Mouse (Mus musculus) liver, adult 2 months (tissue): ENCODE results near the gene Cux1. TPM values are rescaled to one million over a fixed set of nuclear protein-coding genes. Genes with fewer than 3 reads are reported as not detected.

Experiments
- DNase-seq: peaks from one replicate; pipeline ENCODE4 v3.0.0-alpha.2; 2011; ENCODE audit warnings: low read depth, low spot score; ENCODE audit errors: extremely low read depth
- H3K27ac ChIP-seq: fragments of 200-500 bp; replicated peaks from 2 replicates; pipeline ENCODE4 v1.5.1; 2012; ENCODE audit warnings: low read depth, mild to moderate bottlenecking, control low read depth, inconsistent platforms, low read length; ENCODE audit not compliant: insufficient read depth
- H3K27me3 ChIP-seq: fragments of 200-500 bp; 2 replicates; pipeline ENCODE4 v1.6.1; 2012; ENCODE audit warnings: mild to moderate bottlenecking, moderate library complexity, low read length, inconsistent platforms; ENCODE audit not compliant: control insufficient read depth, insufficient read depth
- H3K36me3 ChIP-seq: fragments of 200-500 bp; 2 replicates; pipeline ENCODE4 v1.6.1; 2012; ENCODE audit warnings: low read length, inconsistent platforms; ENCODE audit not compliant: control insufficient read depth, insufficient read depth
- H3K4me1 ChIP-seq: fragments of 200-500 bp; 2 replicates; pipeline ENCODE4 v1.6.1; 2011; ENCODE audit warnings: low read length; ENCODE audit not compliant: control insufficient read depth, insufficient read depth
- H3K4me3 ChIP-seq: fragments of 200-500 bp; 2 replicates; pipeline ENCODE4 v1.5.1; 2011; ENCODE audit warnings: low read depth, mild to moderate bottlenecking, control low read depth, low read length, moderate library complexity; ENCODE audit not compliant: insufficient read depth
- H3K79me2 ChIP-seq: fragments of 200-500 bp; 2 replicates; pipeline ENCODE4 v1.6.1; 2012; ENCODE audit warnings: inconsistent platforms, mild to moderate bottlenecking, low read length, moderate library complexity; ENCODE audit not compliant: control insufficient read depth, insufficient read depth
- H3K9ac ChIP-seq: fragments of 200-500 bp; 2 replicates; pipeline ENCODE4 v1.6.1; 2012; ENCODE audit warnings: low read depth, mild to moderate bottlenecking, control low read depth, inconsistent platforms, low read length
- CTCF ChIP-seq: fragments of 200-500 bp; IDR thresholded peaks from 2 replicates; pipeline ENCODE4 v1.5.1; 2011; ENCODE audit warnings: low read depth, low read length, control low read depth
- POLR2A ChIP-seq: fragments of 200-500 bp; IDR thresholded peaks from 2 replicates; pipeline ENCODE4 v1.6.1; 2011; ENCODE audit warnings: low read length, control low read depth; ENCODE audit not compliant: insufficient read depth; ENCODE audit errors: extremely low read depth
- WGBS: fragments of 180-500 bp; shearing (Covaris S2); methylation state at CpG from one replicate; pipeline ENCODE4 v1.1.7; 2018; 5-methylcytosine and 5-hydroxymethylcytosine counted together
- polyA plus RNA-seq: library from polyadenylated mRNA; depleted of rRNA; stranded (reverse); fragments of >200 nt; gene quantifications from 2 replicates; pipeline ENCODE4 v1.2.3, GENCODE M21; 2012
- total RNA-seq: library from RNA; depleted of rRNA; stranded (reverse); fragments of >200 nt; gene quantifications from 2 replicates; pipeline ENCODE4 v1.2.3, GENCODE M21; 2014

The Cux1 gene
- total and polyA plus RNA-seq, 2 experiments: 11.6 to 12.6 TPM

- TF ChIP-seq POLR2A (no peak), CTCF (no peak)
- DNase-seq: peak; percentile 23
- Histone ChIP-seq H3K9ac (no peak overlapping the region), H3K79me2 (no peaks in the 10 kb centered on the region; the same call in 1 of the 2 replicates), H3K4me1 (no peaks in the 10 kb centered on the region), H3K27ac (no peak overlapping the region), H3K4me3 (no peak overlapping the region), H3K27me3 (no peaks in the 10 kb centered on the region), H3K36me3 (no peaks in the 10 kb centered on the region)
- WGBS: 64% methylated on average over 13 of the region's 13 CpGs
Measured at GRCm38 (mm10) chr5:136427772-136428497, 139.4 kb downstream of the Cux1 start.

DNA sequence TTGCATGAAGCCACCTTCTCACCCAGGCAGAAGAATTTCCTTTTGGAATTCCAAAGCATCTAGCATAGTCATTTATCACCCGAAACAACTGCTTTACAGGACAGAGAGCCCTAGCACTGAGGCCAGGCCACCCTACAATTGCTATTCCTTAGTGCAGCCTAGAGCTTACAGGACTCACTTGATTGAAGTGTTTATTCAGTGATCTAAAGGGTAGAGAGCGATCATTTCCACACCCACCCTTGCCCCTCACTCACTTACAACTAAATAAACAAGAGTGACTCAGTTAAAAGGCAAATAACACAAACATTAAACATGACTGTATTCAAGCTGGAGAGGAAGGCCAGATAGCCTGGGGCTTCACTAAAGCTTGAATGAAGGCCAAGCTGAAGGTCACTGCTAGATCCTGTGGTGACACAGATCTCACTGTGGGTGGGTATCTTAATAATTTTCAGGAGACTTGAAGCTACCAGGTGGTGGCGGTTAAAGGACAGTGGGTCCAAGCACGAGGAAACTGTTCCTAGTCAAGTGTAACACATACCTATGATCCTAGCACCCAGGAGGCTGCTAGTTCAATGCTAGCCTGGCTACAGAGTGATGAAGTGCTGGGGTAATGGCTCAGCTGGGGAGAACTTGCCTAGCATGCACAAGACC, 140.0 kb downstream of the Cux1 start:
- no peaks in the 10 kb centered on the region for H3K4me1 ChIP-seq
- H3K27ac ChIP-seq: no peak overlapping the region
- TF ChIP-seq CTCF: no peak
- no peak for TF ChIP-seq POLR2A
- H3K79me2 ChIP-seq: no peaks in the 10 kb centered on the region; the same call in 1 of the 2 replicates
- DNase-seq: no peak
- WGBS: 91% methylated on average over 4 of the region's 4 CpGs
- H3K36me3 ChIP-seq: no peaks in the 10 kb centered on the region
- H3K4me3 ChIP-seq: no peak overlapping the region
- no peaks in the 10 kb centered on the region for H3K27me3 ChIP-seq
- no peak overlapping the region for H3K9ac ChIP-seq

- Histone ChIP-seq H3K4me3 (no peak overlapping the region), H3K27ac (no peak overlapping the region), H3K9ac (no peak overlapping the region), H3K27me3 (no peaks in the 10 kb centered on the region), H3K79me2 (no peaks in the 10 kb centered on the region; the same call in 1 of the 2 replicates), H3K4me1 (no peaks in the 10 kb centered on the region), H3K36me3 (no peaks in the 10 kb centered on the region)
- WGBS: 93% methylated on average over 2 of the region's 2 CpGs
- TF ChIP-seq POLR2A (no peak), CTCF (no peak)
- DNase-seq: no peak
Measured at GRCm38 (mm10) chr5:136422948-136423347, 144.3 kb downstream of the Cux1 start.

GRCm38 (mm10) chr5:136421885-136422284, 145.4 kb downstream of the Cux1 start:
- no peak for DNase-seq
- Histone ChIP-seq H3K27me3 (no peaks in the 10 kb centered on the region), H3K4me1 (no peaks in the 10 kb centered on the region), H3K27ac (no peak overlapping the region), H3K4me3 (no peak overlapping the region), H3K36me3 (no peaks in the 10 kb centered on the region), H3K79me2 (no peaks in the 10 kb centered on the region; the same call in 1 of the 2 replicates), H3K9ac (no peak overlapping the region)
- no peak for TF ChIP-seq CTCF
- TF ChIP-seq POLR2A: no peak
- WGBS: 87% methylated on average over 3 of the region's 3 CpGs

- Histone ChIP-seq H3K27me3 (no peaks in the 10 kb centered on the region), H3K79me2 (no peaks in the 10 kb centered on the region)
Measured at GRCm38 (mm10) chr5:136421316-136421715, 146.0 kb downstream of the Cux1 start.

GRCm38 (mm10) chr5:136420342-136420741, 146.9 kb downstream of the Cux1 start:
- H3K4me1 ChIP-seq: no peaks in the 10 kb centered on the region
- no peak overlapping the region for H3K4me3 ChIP-seq
- DNase-seq: no peak
- peaks cover 3% of the 10 kb centered on the region; the same call in 1 of the 2 replicates for H3K79me2 ChIP-seq
- H3K27ac ChIP-seq: no peak overlapping the region
- no peaks in the 10 kb centered on the region for H3K36me3 ChIP-seq
- TF ChIP-seq CTCF (no peak), POLR2A (no peak)
- no peaks in the 10 kb centered on the region for H3K27me3 ChIP-seq
- H3K9ac ChIP-seq: no peak overlapping the region
- 83% methylated on average over 3 of the region's 3 CpGs for WGBS

More at GRCm38 (mm10) chr5:136421316-136421715, 146.0 kb downstream of the Cux1 start:
- DNase-seq: no peak
- H3K4me3 ChIP-seq: no peak overlapping the region
- no peaks in the 10 kb centered on the region for H3K36me3 ChIP-seq
- no peak overlapping the region for H3K9ac ChIP-seq
- no peak overlapping the region for H3K27ac ChIP-seq
- TF ChIP-seq POLR2A: no peak
- no peak for TF ChIP-seq CTCF
- no peaks in the 10 kb centered on the region for H3K4me1 ChIP-seq
- 93% methylated on average over 3 of the region's 3 CpGs for WGBS
